Mouse (Mus musculus) neutrophil, adult 59 days (primary cell): ENCODE data around the gene Tmem209. TPM values are rescaled to one million over a fixed set of nuclear protein-coding genes. Genes with fewer than 3 reads are reported as not detected.

Experiments
- total RNA-seq, 2 experiments: library from RNA; stranded (reverse); gene quantifications; 1 replicate in 1 of 2; 2 replicates in 1 of 2; pipeline ENCODE4 v1.2.4; 2023

Tmem209 gene
- total RNA-seq, result 10 to 100 TPM; 19.8 to 22.4 TPM

GRCm38 (mm10) chr6:30509265-30510239, at the start of gene Tmem209, which contains the start of gene Ssmem1:
Tmem209 (minus strand) TSS chr6:30509783.
Ssmem1 (plus strand) TSS chr6:30509849.

GRCm38 (mm10) chr6:30541009-30541799, 31.6 kb upstream of the Tmem209 start, which contains the start of gene Cpa2:
Cpa2 (plus strand) TSS chr6:30541582.

Other genes with a start within 250 kb of the Tmem209 start
- 10 to 100 TPM; 58.1 to 67.9 TPM for gene Ube2h, start 205.2 kb downstream of the Tmem209 start, total RNA-seq
- 10 to 100 TPM; 13.9 to 17.9 TPM for gene Zc3hc1, start 118.8 kb downstream of the Tmem209 start, total RNA-seq
- 10 to 100 TPM; 29.0 to 31.3 TPM for gene Klhdc10, start 107.9 kb downstream of the Tmem209 start, total RNA-seq
- under 1 TPM; 0.44 to 0.93 TPM for gene Ssmem1, start 66 bp upstream of the Tmem209 start, total RNA-seq
- gene Cpa2, start 31.8 kb upstream of the Tmem209 start, total RNA-seq, result not detected
- gene Cpa4, start 58.6 kb upstream of the Tmem209 start, total RNA-seq, result not detected
- not detected for gene Cpa5, start 101.2 kb upstream of the Tmem209 start, total RNA-seq
- gene Cpa1, start 129.4 kb upstream of the Tmem209 start, total RNA-seq, result not detected
- gene Cep41, start 184.0 kb upstream of the Tmem209 start, total RNA-seq, result 1 to 10 TPM; 1.5 to 3.2 TPM
- gene Mest, start 213.8 kb upstream of the Tmem209 start, total RNA-seq, result not detected